Mouse (Mus musculus) hindbrain, embryonic 11.5 days (tissue): ENCODE data around the gene Atp5j. TPM values are rescaled to one million over a fixed set of nuclear protein-coding genes. Genes with fewer than 3 reads are reported as not detected.

Experiments
- ATAC-seq: fragments of 200-750 bp; cut with Nextera tagmentation; 2 replicates; pipeline ENCODE4 v1.8.0; 2017; ENCODE audit warnings: mild to moderate bottlenecking, moderate TSS enrichment, moderate library complexity; ENCODE audit not compliant: low FRiP score
- DNase-seq: peaks from one replicate; pipeline ENCODE4 v3.0.0-alpha.2; 2015; ENCODE audit warnings: low spot score
- H3K27ac ChIP-seq: fragments of 300-500 bp; sonication (generic); 2 replicates; pipeline ENCODE4 v1.5.1; 2014; ENCODE audit warnings: mild to moderate bottlenecking, low read depth, low read length
- H3K27me3 ChIP-seq: fragments of 300-500 bp; sonication (generic); 2 replicates; pipeline ENCODE4 v1.6.1; 2014; ENCODE audit warnings: mild to moderate bottlenecking, low read length, moderate library complexity, mixed read lengths; ENCODE audit not compliant: control insufficient read depth, insufficient read depth
- H3K36me3 ChIP-seq: fragments of 300-500 bp; sonication (generic); 2 replicates; pipeline ENCODE4 v1.6.1; 2014; ENCODE audit warnings: mild to moderate bottlenecking, low read length, moderate library complexity, mixed read lengths; ENCODE audit not compliant: control insufficient read depth, insufficient read depth
- H3K4me1 ChIP-seq: fragments of 300-500 bp; sonication (generic); replicated peaks from 2 replicates; pipeline ENCODE4 v1.6.1; 2014; ENCODE audit warnings: low read length, mixed read lengths; ENCODE audit not compliant: control insufficient read depth, insufficient read depth
- H3K4me2 ChIP-seq: fragments of 300-500 bp; sonication (generic); replicated peaks from 2 replicates; pipeline ENCODE4 v1.6.1; 2014; ENCODE audit warnings: mild to moderate bottlenecking, low read depth, low read length
- H3K4me3 ChIP-seq: fragments of 300-500 bp; sonication (generic); 2 replicates; pipeline ENCODE4 v1.5.1; 2014; ENCODE audit warnings: low read depth, low read length
- H3K9ac ChIP-seq: fragments of 300-500 bp; sonication (generic); 2 replicates; pipeline ENCODE4 v1.6.1; 2014; ENCODE audit warnings: low read depth, low read length
- H3K9me3 ChIP-seq: fragments of 300-500 bp; sonication (generic); 2 replicates; pipeline ENCODE4 v1.6.1; 2016; ENCODE audit warnings: low read length; ENCODE audit not compliant: control insufficient read depth
- WGBS: fragments of 180-500 bp; shearing (Covaris S2); extraction: QIAGEN DNeasy Blood & Tissue Kit; methylation state at CpG from one replicate; pipeline ENCODE4 v1.1.7; 2014; 5-methylcytosine and 5-hydroxymethylcytosine counted together
- polyA plus RNA-seq: library from polyadenylated mRNA; unstranded; fragments of >200 nt; fragmentation: Nextera tagmentation; extraction: Ambion mirVana; gene quantifications from 2 replicates; pipeline ENCODE4 v1.2.1, GENCODE M21; 2014

Atp5j gene
- polyA plus RNA-seq, 1 experiment from 2014 or later, result 760 TPM

GRCm38 (mm10) chr16:84825009-84825408 is 10.4 kb downstream of the Atp5j start:
- H3K9ac ChIP-seq, result no peak overlapping the region
- no peaks in the 10 kb centered on the region for H3K4me1 ChIP-seq
- no peak for ATAC-seq
- H3K27me3 ChIP-seq, result no peaks in the 10 kb centered on the region
- H3K9me3 ChIP-seq, result no peaks in the 10 kb centered on the region
- peaks cover 4% of the 10 kb centered on the region; the same call in 1 of the 2 replicates for H3K36me3 ChIP-seq
- no peak for DNase-seq
- no peak overlapping the region for H3K27ac ChIP-seq
- H3K4me3 ChIP-seq, result no peak overlapping the region
- H3K4me2 ChIP-seq, result no peak overlapping the region
- WGBS, result 81% methylated on average over 6 of the region's 6 CpGs

- no peaks in the 10 kb centered on the region for H3K9me3 ChIP-seq
- no peak overlapping the region for H3K27ac ChIP-seq
- DNase-seq (peak; percentile 58), ATAC-seq (peak; percentile 66; the same call in 1 of the 2 replicates)
- no peaks in the 10 kb centered on the region for H3K27me3 ChIP-seq
- H3K4me2 ChIP-seq, result no peak overlapping the region
- no peak overlapping the region for H3K9ac ChIP-seq
- no peak overlapping the region for H3K4me3 ChIP-seq
- H3K4me1 ChIP-seq, result no peaks in the 10 kb centered on the region
- 40% methylated on average over 7 of the region's 7 CpGs for WGBS
- no peaks in the 10 kb centered on the region for H3K36me3 ChIP-seq
Measured at GRCm38 (mm10) chr16:84817423-84817822, 18.0 kb downstream of the Atp5j start.

- no peak overlapping the region for H3K9ac ChIP-seq
- H3K4me3 ChIP-seq, result no peak overlapping the region
- H3K4me2 ChIP-seq, result no peak overlapping the region
- 83% methylated on average over 8 of the region's 8 CpGs for WGBS
- no peak for ATAC-seq
- no peaks in the 10 kb centered on the region for H3K9me3 ChIP-seq
- no peaks in the 10 kb centered on the region for H3K4me1 ChIP-seq
- no peaks in the 10 kb centered on the region for H3K27me3 ChIP-seq
- no peaks in the 10 kb centered on the region for H3K36me3 ChIP-seq
- DNase-seq, result no peak
- H3K27ac ChIP-seq, result no peak overlapping the region
Measured at GRCm38 (mm10) chr16:84814511-84814910, 20.9 kb downstream of the Atp5j start.

- DNase-seq (no peak), ATAC-seq (no peak)
- Histone ChIP-seq H3K4me1 (no peaks in the 10 kb centered on the region), H3K4me2 (no peak overlapping the region), H3K9me3 (no peaks in the 10 kb centered on the region), H3K9ac (no peak overlapping the region), H3K27ac (no peak overlapping the region), H3K27me3 (no peaks in the 10 kb centered on the region), H3K36me3 (no peaks in the 10 kb centered on the region), H3K4me3 (no peak overlapping the region)
- WGBS, result 90% methylated on average over 8 of the region's 8 CpGs
Measured at GRCm38 (mm10) chr16:84813852-84814251, 21.6 kb downstream of the Atp5j start.

- ATAC-seq (no peak), DNase-seq (no peak)
- peaks cover 7% of the 10 kb centered on the region; the same call in 1 of the 2 replicates for H3K36me3 ChIP-seq
- WGBS, result 94% methylated on average over 1 of the region's 1 CpGs
- no peak overlapping the region for H3K4me3 ChIP-seq
- no peaks in the 10 kb centered on the region for H3K9me3 ChIP-seq
- no peak overlapping the region for H3K27ac ChIP-seq
- H3K9ac ChIP-seq, result no peak overlapping the region
- no peak overlapping the region for H3K4me2 ChIP-seq
- no peaks in the 10 kb centered on the region for H3K27me3 ChIP-seq
- H3K4me1 ChIP-seq, result no peaks in the 10 kb centered on the region
Measured at GRCm38 (mm10) chr16:84810254-84810653, 25.2 kb downstream of the Atp5j start.

GRCm38 (mm10) chr16:84807874-84808273 is 27.6 kb downstream of the Atp5j start:
- Histone ChIP-seq H3K36me3 (peaks cover 7% of the 10 kb centered on the region; the same call in 1 of the 2 replicates), H3K9ac (no peak overlapping the region), H3K4me2 (no peak overlapping the region), H3K27ac (no peak overlapping the region), H3K9me3 (no peaks in the 10 kb centered on the region), H3K4me3 (no peak overlapping the region), H3K27me3 (no peaks in the 10 kb centered on the region), H3K4me1 (no peaks in the 10 kb centered on the region)
- no peak for DNase-seq
- ATAC-seq, result no peak
- WGBS, result 94% methylated on average over 7 of the region's 7 CpGs

GRCm38 (mm10) chr16:84806175-84806574 is 29.2 kb downstream of the Atp5j start:
- ATAC-seq, result no peak
- H3K4me3 ChIP-seq, result no peak overlapping the region
- WGBS, result 96% methylated on average over 3 of the region's 3 CpGs
- no peak for DNase-seq
- H3K9ac ChIP-seq, result no peak overlapping the region
- no peak overlapping the region for H3K27ac ChIP-seq
- H3K4me1 ChIP-seq, result no peaks in the 10 kb centered on the region
- H3K9me3 ChIP-seq, result no peaks in the 10 kb centered on the region
- no peaks in the 10 kb centered on the region for H3K27me3 ChIP-seq
- peaks cover 7% of the 10 kb centered on the region; the same call in 1 of the 2 replicates for H3K36me3 ChIP-seq
- no peak overlapping the region for H3K4me2 ChIP-seq

- H3K9me3 ChIP-seq, result no peaks in the 10 kb centered on the region
- no peak overlapping the region for H3K4me3 ChIP-seq
- H3K27ac ChIP-seq, result no peak overlapping the region
- no peaks in the 10 kb centered on the region for H3K27me3 ChIP-seq
- DNase-seq (no peak), ATAC-seq (no peak)
- H3K4me2 ChIP-seq, result no peak overlapping the region
- 89% methylated on average over 5 of the region's 5 CpGs for WGBS
- no peaks in the 10 kb centered on the region for H3K4me1 ChIP-seq
- H3K36me3 ChIP-seq, result peaks cover 7% of the 10 kb centered on the region; the same call in 1 of the 2 replicates
- no peak overlapping the region for H3K9ac ChIP-seq
Measured at GRCm38 (mm10) chr16:84804866-84805265, 30.6 kb downstream of the Atp5j start.

GRCm38 (mm10) chr16:84802217-84802616 is 33.2 kb downstream of the Atp5j start:
- no peak for ATAC-seq
- WGBS, result 85% methylated on average over 6 of the region's 6 CpGs

More at GRCm38 (mm10) chr16:84802217-84802616, 33.2 kb downstream of the Atp5j start:
- H3K4me2 ChIP-seq, result no peak overlapping the region
- DNase-seq, result no peak
- H3K9ac ChIP-seq, result no peak overlapping the region
- H3K4me1 ChIP-seq, result no peaks in the 10 kb centered on the region
- no peaks in the 10 kb centered on the region for H3K27me3 ChIP-seq
- no peak overlapping the region for H3K27ac ChIP-seq
- H3K9me3 ChIP-seq, result no peaks in the 10 kb centered on the region
- no peak overlapping the region for H3K4me3 ChIP-seq
- H3K36me3 ChIP-seq, result peaks cover 4% of the 10 kb centered on the region; the same call in 1 of the 2 replicates
